Mouse (Mus musculus) forebrain, embryonic 11.5 days (tissue): ENCODE results near the gene 4930404N11Rik. TPM values are rescaled to one million over a fixed set of nuclear protein-coding genes. Genes with fewer than 3 reads are reported as not detected.

ENCODE experiments used
- ATAC-seq: fragments of 200-750 bp; cut with Nextera tagmentation; replicated peaks from 2 replicates; pipeline ENCODE4 v1.8.0; 2017; ENCODE audit warnings: moderate TSS enrichment; ENCODE audit not compliant: low FRiP score
- DNase-seq: peaks from one replicate; pipeline ENCODE4 v3.0.0-alpha.2; 2017; ENCODE audit warnings: low spot score
- H3K27ac ChIP-seq: fragments of 300-500 bp; sonication (generic); 2 replicates; pipeline ENCODE4 v1.5.1; 2014; ENCODE audit warnings: low read depth, low read length
- H3K27me3 ChIP-seq: fragments of 300-500 bp; sonication (generic); 2 replicates; pipeline ENCODE4 v1.6.1; 2014; ENCODE audit warnings: mild to moderate bottlenecking, low read length, mixed read lengths; ENCODE audit not compliant: control insufficient read depth, insufficient read depth
- H3K36me3 ChIP-seq: fragments of 300-500 bp; sonication (generic); 2 replicates; pipeline ENCODE4 v1.6.1; 2014; ENCODE audit warnings: mild to moderate bottlenecking, low read length, moderate library complexity, mixed read lengths; ENCODE audit not compliant: control insufficient read depth, insufficient read depth
- H3K4me1 ChIP-seq: fragments of 300-500 bp; sonication (generic); replicated peaks from 2 replicates; pipeline ENCODE4 v1.6.1; 2014; ENCODE audit warnings: low read length, mixed read lengths; ENCODE audit not compliant: control insufficient read depth, insufficient read depth
- H3K4me2 ChIP-seq: fragments of 300-500 bp; sonication (generic); 2 replicates; pipeline ENCODE4 v1.6.1; 2014; ENCODE audit warnings: low read depth, mild to moderate bottlenecking, low read length, moderate library complexity, mixed read lengths; ENCODE audit not compliant: severe bottlenecking
- H3K4me3 ChIP-seq: fragments of 300-500 bp; sonication (generic); 2 replicates; pipeline ENCODE4 v1.5.1; 2014; ENCODE audit warnings: low read depth, low read length
- H3K9ac ChIP-seq: fragments of 300-500 bp; sonication (generic); 2 replicates; pipeline ENCODE4 v1.6.1; 2014; ENCODE audit warnings: low read length
- H3K9me3 ChIP-seq: fragments of 300-500 bp; sonication (generic); 2 replicates; pipeline ENCODE4 v1.6.1; 2016; ENCODE audit warnings: low read length, mixed read lengths; ENCODE audit not compliant: control insufficient read depth
- WGBS: fragments of 180-500 bp; shearing (Covaris S2); extraction: QIAGEN DNeasy Blood & Tissue Kit; methylation state at CpG from one replicate; pipeline ENCODE4 v1.1.7; 2014; 5-methylcytosine and 5-hydroxymethylcytosine counted together
- polyA plus RNA-seq: library from polyadenylated mRNA; unstranded; fragments of >200 nt; fragmentation: Nextera tagmentation; extraction: Ambion mirVana; gene quantifications from 2 replicates; pipeline ENCODE4 v1.2.1, GENCODE M21; 2014

4930404N11Rik gene
- polyA plus RNA-seq, 1 experiment from 2014 or later = 0.15 TPM

GRCm38 (mm10) chr10:81410350-81410749 lies 44.7 kb upstream of the 4930404N11Rik start:
- 75% methylated on average over 4 of the region's 4 CpGs for WGBS
- Histone ChIP-seq H3K9ac (no peak overlapping the region), H3K9me3 (no peaks in the 10 kb centered on the region), H3K4me1 (peaks cover 31% of the 10 kb centered on the region), H3K36me3 (no peaks in the 10 kb centered on the region; the same call in 1 of the 2 replicates), H3K4me2 (no peak overlapping the region), H3K27ac (no peak overlapping the region), H3K27me3 (peaks cover 25% of the 10 kb centered on the region), H3K4me3 (no peak overlapping the region)
- no peak for ATAC-seq
- DNase-seq = no peak

GRCm38 (mm10) chr10:81409330-81409729 lies 43.7 kb upstream of the 4930404N11Rik start:
- DNase-seq = no peak
- H3K4me3 ChIP-seq = no peak overlapping the region
- H3K27ac ChIP-seq = no peak overlapping the region
- H3K4me1 ChIP-seq = peaks cover 23% of the 10 kb centered on the region
- ATAC-seq = no peak
- H3K9ac ChIP-seq = peak overlapping the region; percentile 8; the same call in 1 of the 2 replicates
- no peak overlapping the region for H3K4me2 ChIP-seq
- H3K9me3 ChIP-seq = no peaks in the 10 kb centered on the region
- 16% methylated on average over 8 of the region's 8 CpGs for WGBS
- H3K27me3 ChIP-seq = peaks cover 32% of the 10 kb centered on the region
- H3K36me3 ChIP-seq = no peaks in the 10 kb centered on the region; the same call in 1 of the 2 replicates

DNA sequence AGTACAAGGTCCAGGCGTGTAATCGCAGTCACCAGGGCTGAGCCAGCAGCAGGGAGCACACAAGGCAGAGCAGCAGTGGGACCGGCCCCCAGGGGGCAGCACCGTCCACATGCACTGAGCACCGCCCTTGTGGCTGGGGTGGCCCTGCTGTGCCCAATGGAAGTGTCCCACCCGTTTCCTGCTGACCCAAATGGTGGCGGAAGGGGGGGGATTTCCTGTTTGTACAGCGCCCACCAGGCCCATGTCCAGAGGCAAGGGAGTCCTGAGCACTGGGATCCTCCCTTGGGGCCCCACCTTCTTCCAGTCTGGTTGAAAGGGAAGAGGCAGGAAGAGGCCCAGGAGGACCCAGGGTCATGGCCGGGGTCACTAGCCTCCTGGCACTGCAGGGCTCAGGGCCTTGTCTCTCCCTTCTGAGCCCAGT lies 43.3 kb upstream of the 4930404N11Rik start:
- Histone ChIP-seq H3K4me2 (no peak overlapping the region), H3K36me3 (no peaks in the 10 kb centered on the region; the same call in 1 of the 2 replicates), H3K27me3 (peaks cover 35% of the 10 kb centered on the region), H3K4me3 (no peak overlapping the region), H3K9me3 (no peaks in the 10 kb centered on the region), H3K27ac (no peak overlapping the region), H3K4me1 (peaks cover 19% of the 10 kb centered on the region), H3K9ac (no peak overlapping the region)
- peak; percentile 88 for DNase-seq
- 19% methylated on average over 9 of the region's 9 CpGs for WGBS
- peak; percentile 42 for ATAC-seq

GRCm38 (mm10) chr10:81408424-81408729 lies 42.8 kb upstream of the 4930404N11Rik start:
- H3K36me3 ChIP-seq = no peaks in the 10 kb centered on the region; the same call in 1 of the 2 replicates
- peaks cover 35% of the 10 kb centered on the region for H3K27me3 ChIP-seq
- H3K9me3 ChIP-seq = no peaks in the 10 kb centered on the region
- ATAC-seq = no peak
- peaks cover 16% of the 10 kb centered on the region for H3K4me1 ChIP-seq
- WGBS = 43% methylated on average over 13 of the region's 13 CpGs
- DNase-seq = no peak
- no peak overlapping the region for H3K4me3 ChIP-seq
- H3K27ac ChIP-seq = no peak overlapping the region
- H3K4me2 ChIP-seq = no peak overlapping the region
- no peak overlapping the region for H3K9ac ChIP-seq

- Histone ChIP-seq H3K4me2 (peak overlapping the region; percentile 27; the same call in 1 of the 2 replicates), H3K36me3 (no peaks in the 10 kb centered on the region; the same call in 1 of the 2 replicates), H3K4me3 (peak overlapping the region; percentile 11; the same call in 1 of the 2 replicates), H3K4me1 (peaks cover 19% of the 10 kb centered on the region), H3K27me3 (peaks cover 35% of the 10 kb centered on the region), H3K9ac (peak overlapping the region; percentile 35; the same call in 1 of the 2 replicates), H3K9me3 (no peaks in the 10 kb centered on the region), H3K27ac (no peak overlapping the region)
- 21% methylated on average over 31 of the region's 31 CpGs for WGBS
- ATAC-seq = no peak
- no peak for DNase-seq
These were observed 42.2 kb upstream of the 4930404N11Rik start for GRCm38 (mm10) chr10:81407539-81408423.

DNA sequence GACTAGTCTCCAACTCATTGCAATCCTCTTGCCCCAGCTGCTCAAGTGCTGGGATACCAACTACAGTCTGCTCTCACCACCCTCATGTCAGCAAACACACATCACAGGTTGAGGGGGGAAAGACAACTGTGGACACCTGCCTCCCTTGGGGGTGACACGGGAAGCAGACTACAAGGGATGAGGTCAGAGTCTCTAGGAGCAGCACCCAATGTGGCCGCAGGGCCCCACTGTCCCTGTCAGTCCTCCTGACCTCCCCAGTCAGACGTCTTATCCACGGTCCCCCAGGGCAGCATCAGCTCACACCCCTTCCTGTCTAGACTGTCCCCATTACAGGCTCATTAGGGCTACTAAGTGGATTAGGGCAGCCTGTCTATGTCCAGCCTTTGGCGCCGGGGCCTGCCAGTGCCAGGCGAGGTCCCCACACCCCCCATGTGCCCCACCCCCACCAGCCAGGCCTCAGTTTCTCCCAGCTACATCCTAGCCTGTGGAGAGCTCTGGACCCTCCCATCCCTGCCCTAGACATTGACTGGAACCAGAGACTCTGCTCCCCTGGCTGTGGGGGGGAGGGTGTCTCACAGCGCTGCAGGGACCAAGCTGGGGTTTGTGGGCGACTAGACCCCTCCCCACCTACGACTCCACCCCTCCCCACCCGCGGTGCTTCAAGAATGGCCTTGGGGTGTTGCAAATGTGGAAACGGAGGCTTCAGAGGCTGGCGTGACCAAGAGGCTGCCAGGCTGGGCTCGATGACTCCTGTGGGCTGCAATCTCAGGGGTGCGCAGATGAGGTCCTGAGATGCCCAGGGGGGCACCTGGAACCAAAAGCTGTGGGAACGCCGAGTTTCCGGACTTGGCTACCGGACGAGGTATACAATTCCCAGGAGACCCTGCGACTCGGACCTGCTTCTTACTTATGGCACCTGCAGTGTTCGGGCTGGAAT lies 41.2 kb upstream of the 4930404N11Rik start:
- Histone ChIP-seq H3K27me3 (peaks cover 35% of the 10 kb centered on the region), H3K4me1 (peaks cover 28% of the 10 kb centered on the region), H3K9me3 (no peaks in the 10 kb centered on the region), H3K9ac (peak overlapping the region; percentile 35; the same call in 1 of the 2 replicates), H3K4me3 (peak overlapping the region; percentile 11; the same call in 1 of the 2 replicates), H3K27ac (no peak overlapping the region), H3K4me2 (peak overlapping the region; percentile 27; the same call in 1 of the 2 replicates), H3K36me3 (no peaks in the 10 kb centered on the region; the same call in 1 of the 2 replicates)
- 20% methylated on average over 24 of the region's 24 CpGs for WGBS
- ATAC-seq = no peak
- DNase-seq = no peak

DNA sequence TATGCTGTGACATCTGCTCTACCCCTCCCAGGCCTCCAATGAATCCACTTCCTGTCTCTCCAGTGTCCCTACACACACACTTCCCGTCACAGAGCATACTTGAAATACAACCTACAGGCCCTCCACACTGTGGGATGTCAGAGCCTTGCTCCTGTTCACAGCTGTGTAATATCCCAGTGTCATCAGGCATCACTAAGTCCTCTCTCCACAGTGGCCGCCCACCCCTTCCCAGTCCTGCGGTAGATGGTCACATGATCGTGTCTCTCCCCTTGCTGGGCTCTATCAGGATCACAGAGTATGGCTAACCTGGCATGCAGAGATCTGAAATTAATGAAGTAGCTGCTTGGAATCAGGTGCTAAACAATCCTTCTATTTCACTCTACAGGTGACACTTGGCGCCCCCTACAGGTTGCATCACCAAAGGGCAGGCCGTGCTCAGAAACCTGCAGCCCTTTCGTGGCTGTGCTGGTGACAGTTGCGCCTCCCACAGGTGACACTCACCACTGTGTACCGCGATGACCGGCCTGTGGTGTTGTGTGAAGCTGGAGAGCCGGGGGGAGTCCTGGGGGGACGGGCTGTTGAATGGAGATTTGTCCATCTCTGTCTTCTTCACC lies 40.1 kb upstream of the 4930404N11Rik start:
- no peaks in the 10 kb centered on the region; the same call in 1 of the 2 replicates for H3K36me3 ChIP-seq
- H3K9ac ChIP-seq = no peak overlapping the region
- ATAC-seq = no peak
- peaks cover 35% of the 10 kb centered on the region for H3K27me3 ChIP-seq
- no peak overlapping the region for H3K4me2 ChIP-seq
- H3K4me3 ChIP-seq = no peak overlapping the region
- peaks cover 38% of the 10 kb centered on the region for H3K4me1 ChIP-seq
- H3K27ac ChIP-seq = no peak overlapping the region
- no peaks in the 10 kb centered on the region for H3K9me3 ChIP-seq
- WGBS = 41% methylated on average over 13 of the region's 13 CpGs
- DNase-seq = peak; percentile 77

DNA sequence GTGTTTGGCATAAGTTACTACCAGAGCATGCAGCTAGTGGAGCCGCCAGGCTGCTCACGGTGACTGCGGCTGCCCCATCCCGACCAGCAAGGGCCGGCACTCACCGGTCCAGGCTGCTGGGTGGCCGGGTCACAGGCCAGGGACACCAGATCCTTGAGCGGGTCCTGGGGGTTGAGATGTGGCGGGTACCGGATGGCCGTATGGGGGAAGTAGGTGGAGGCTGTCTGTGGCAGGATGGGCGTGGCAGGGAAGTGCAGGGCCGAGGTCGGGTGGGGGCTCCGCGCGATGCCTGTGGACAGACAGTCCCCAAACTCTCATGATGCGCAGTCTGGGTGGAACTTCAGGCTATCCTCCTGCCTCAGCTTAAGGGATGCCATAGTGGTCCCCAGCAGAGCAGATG lies 39.1 kb upstream of the 4930404N11Rik start:
- no peak overlapping the region for H3K4me3 ChIP-seq
- no peak overlapping the region for H3K27ac ChIP-seq
- WGBS = 57% methylated on average over 18 of the region's 18 CpGs

More for the DNA sequence above, 39.1 kb upstream of the 4930404N11Rik start:
- ATAC-seq = no peak
- H3K9ac ChIP-seq = no peak overlapping the region
- H3K4me2 ChIP-seq = no peak overlapping the region
- H3K27me3 ChIP-seq = peaks cover 35% of the 10 kb centered on the region
- DNase-seq = no peak
- H3K9me3 ChIP-seq = no peaks in the 10 kb centered on the region
- H3K4me1 ChIP-seq = peaks cover 36% of the 10 kb centered on the region
- no peaks in the 10 kb centered on the region; the same call in 1 of the 2 replicates for H3K36me3 ChIP-seq
